Mouse (Mus musculus) right cerebral cortex, postnatal 4 days (tissue): ENCODE measurements at regions not wholly inside any gene's neighbourhood (a gene's known extent, or its start where the extent isn't known, plus 50 kb on each side); places are given as distances from the start of the nearest gene placed in this dataset.

Experiments
- DNase-seq: peaks from one replicate; pipeline ENCODE4 v3.0.0-alpha.2; 2022

GRCm38 (mm10) chr12:68676096-68676775, 482.8 kb downstream of the Rps29 start:
- DNase-seq: no peak

DNA sequence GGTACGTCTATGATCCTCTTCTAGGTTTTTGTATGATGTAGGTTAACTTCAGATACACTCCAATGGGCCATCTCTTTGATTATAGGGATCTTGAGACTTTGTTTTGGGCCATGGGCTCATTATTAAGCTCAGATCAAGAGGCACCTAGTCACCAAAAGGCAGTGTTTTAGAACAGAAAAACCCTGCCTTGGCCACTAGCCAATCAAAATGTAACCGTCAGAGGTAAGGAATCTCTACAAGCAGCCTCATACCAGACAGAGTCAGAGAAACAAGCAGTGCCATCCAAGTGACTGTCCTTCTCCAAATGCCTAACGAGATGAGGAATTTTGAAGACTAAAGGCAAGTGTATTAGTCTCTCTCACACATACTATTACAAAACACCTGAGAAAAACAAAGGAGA, 487.0 kb downstream of the Rps29 start:
- DNase-seq: no peak

- DNase-seq: no peak
These were observed 512.9 kb downstream of the Rps29 start for GRCm38 (mm10) chr12:68645901-68646585.

DNA sequence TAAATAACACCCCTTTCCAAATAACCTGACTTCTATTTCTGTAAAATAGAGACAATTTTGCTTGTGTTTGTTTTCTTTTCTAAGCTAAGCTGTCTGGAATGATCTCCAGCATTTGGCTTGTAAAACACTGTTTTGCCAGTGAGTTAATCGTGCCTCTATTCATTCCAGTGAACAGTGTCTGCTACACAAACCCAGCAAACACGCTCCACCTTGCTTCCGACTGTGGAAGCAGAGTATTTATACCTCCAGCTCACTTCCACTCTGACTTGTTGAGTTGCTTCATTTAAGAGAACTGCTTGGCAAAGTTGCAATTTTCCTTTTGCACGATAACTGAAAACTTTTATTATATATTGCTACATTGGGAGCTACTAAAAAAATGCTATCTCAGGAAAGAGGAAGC, 515.3 kb downstream of the Rps29 start:
- no peak for DNase-seq

DNA sequence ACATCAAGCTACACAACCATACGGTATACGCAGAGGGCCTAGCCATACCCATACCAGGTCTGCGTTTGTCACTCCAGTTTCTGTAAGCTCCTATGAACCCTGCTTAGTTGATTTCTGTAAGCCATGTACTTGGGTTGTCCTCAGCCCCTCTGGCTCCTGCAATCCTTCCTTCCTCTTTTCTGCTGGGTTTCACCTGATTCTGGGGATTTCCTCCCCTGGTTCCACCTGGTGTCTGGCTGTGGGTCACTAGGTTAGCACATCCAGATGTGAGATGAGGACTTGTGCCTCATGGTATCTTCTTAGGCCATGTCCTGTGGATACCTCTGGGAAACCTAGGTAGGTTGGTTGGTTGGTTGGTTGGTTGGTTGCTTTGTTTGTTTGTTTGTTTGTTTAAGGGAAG, 526.5 kb downstream of the Rps29 start:
- DNase-seq: no peak

DNA sequence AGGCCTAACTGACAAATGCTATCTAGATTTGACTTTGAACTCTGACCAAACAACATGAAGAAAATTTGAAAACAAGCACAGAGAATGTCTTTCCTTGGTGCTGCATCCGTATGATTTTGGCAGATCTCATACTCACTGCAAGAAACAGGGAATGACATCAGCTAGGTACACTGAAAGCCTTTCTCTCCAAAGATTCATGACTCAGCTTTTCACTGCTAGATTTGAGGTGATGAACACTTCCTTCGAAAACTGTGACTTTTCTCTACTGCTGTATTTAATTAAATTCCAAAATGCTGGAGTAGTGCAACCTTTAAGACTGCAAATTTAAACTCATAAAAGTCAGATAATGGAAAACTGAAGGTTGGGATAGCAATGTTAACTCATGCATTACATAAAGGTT, 540.6 kb downstream of the Rps29 start:
- DNase-seq: no peak

GRCm38 (mm10) chr12:68605417-68606000, 553.5 kb downstream of the Rps29 start:
- DNase-seq: no peak

- no peak for DNase-seq
These were observed 554.3 kb downstream of the Rps29 start for GRCm38 (mm10) chr12:68604524-68605299.

DNA sequence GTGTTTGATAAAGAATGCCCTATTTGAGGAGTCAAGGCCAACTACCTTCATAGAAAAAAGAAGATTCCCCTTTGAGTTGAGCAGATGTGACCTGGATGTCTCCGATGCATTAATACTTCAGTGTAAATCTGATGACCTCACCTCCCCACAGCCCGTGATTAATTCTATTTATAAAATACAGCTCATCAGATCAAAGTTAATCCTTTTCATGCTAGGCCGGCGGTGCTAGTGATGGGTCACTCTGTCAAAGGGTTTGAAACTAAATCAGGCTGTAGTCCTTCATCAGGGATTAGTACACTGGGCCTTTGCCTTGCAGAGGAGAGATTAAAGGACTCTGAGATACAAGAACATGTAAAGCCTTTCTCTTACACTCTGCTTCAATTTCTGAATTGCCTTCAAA, 556.3 kb downstream of the Rps29 start:
- DNase-seq: no peak

GRCm38 (mm10) chr12:68601366-68601765, 557.6 kb downstream of the Rps29 start:
- DNase-seq: no peak

GRCm38 (mm10) chr12:68599681-68600596, 559.0 kb downstream of the Rps29 start:
- no peak for DNase-seq

DNA sequence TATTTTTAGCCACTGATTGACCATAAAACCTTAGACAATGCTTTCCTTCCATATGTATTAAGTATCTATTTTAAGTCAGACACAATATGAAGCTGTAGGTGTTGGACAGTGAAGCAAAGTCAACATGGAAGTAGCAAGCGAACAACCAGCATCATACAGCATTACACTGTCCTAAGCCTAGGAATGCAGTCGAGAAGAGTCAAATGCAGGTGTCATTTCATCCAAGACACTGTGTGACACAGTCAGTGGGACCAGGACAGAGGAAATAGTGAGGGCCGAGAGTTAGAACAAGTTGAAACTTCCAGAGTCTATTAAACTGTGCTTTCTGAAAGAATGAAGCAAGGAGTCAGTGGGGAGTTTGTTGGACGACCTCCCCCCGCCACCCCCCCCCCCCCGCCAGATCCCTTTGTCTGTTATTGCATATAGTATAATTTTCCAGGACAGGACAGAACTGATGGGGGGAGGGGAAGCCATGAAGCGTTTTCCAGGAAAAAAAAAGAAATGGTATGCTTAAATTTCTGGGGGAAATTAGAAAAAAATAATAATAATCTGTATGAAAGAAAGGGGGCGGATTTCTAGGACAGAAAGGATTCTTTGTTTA, 559.9 kb downstream of the Rps29 start:
- DNase-seq: no peak

DNA sequence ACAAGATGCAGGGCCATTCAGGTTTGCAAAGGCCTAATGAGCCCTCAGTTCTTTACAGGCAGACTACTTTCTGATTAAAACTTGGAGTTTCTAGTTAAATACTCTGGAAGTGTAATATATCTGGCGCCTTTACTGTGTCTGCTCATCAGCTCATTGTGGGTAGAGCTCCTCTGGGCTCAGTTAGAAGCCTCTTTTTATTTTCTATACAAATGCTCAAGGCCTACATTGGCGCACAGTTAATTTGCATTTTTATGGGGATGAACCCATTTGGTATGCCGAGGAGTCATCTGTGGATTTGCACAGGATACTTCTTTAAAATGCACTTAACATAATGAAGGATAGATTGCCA, 573.5 kb downstream of the Rps29 start:
- DNase-seq: no peak

- no peak for DNase-seq
These were observed 574.0 kb downstream of the Rps29 start for GRCm38 (mm10) chr12:68584786-68585523.

DNA sequence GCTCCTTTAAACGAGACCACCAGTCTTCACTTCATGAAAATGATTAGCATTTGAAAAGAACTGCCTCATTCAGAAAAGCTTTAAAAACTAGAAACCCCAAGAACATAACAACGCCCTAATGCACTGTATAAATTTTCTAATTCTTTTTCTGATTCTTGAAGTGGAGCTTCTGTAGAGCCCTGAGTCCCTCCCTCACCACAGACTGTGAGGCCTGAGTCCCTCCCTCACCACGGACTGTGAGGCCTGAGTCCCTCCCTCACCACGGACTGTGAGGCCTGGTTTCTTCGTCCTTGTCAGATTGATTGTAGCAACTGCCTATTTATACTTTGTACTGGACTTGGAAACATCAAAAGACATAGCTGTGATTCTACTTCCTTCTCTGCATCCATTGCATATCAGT, 579.1 kb downstream of the Rps29 start:
- DNase-seq: no peak

DNA sequence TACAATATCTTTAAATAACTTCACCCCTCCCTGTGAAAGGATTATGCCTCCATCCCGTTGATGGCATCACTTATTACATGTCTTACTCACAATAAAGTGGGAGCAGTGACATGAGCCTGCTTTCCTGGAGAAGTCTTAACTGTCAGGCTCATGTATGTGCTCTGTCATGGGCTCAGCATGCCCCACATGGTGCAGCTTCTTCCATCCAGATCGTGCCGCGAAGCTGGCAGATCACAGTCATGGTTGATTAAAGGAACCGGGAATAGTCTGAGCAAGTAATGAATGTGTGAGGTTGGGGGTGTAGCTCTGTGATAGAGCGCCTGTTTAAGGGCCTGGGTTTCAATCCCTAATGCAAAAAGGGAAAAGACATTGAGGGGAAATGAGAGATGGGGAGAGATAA, 581.5 kb downstream of the Rps29 start:
- no peak for DNase-seq

DNA sequence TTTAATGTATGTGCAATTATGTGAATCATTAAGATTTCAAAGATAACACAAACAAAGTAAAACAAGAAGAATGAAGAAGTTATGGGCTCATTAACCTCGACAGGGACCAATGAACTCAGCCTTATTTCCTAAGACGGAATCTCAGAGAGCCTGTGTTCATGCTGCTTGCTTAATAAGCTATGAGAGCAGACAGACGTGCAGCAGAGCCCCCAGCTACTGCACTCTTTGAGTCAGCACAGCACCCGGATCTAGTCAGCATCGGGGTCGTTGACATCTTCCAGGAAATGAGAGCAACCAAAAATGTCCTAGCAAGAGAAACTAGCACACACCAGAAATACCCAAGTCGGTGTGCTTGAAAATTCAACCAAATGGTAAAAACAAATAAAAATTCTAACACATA, 582.1 kb downstream of the Rps29 start:
- DNase-seq: no peak

- no peak for DNase-seq
These were observed 603.9 kb downstream of the Rps29 start for GRCm38 (mm10) chr12:68554943-68555627.

DNA sequence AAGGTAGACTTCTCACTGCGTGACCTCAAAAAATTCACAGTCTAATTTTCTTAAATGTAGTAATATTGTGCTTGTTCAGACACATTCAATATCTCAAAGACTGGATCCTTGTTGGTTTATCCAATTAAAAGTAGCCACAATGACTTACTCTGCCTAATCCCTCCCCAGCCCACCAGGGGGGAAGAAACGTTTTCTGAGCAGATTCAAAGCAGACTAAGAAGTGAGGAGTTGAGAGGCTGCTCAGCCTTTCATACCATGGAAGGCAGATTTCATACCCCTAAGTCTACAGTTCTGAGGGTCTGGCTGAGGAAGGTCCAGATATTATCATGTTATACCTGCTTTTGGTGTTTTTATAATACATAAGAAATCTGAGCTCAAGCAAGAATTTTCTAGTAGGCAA, 604.7 kb downstream of the Rps29 start:
- DNase-seq: no peak

- DNase-seq: no peak
These were observed 617.2 kb downstream of the Rps29 start for GRCm38 (mm10) chr12:68541811-68542210.

DNA sequence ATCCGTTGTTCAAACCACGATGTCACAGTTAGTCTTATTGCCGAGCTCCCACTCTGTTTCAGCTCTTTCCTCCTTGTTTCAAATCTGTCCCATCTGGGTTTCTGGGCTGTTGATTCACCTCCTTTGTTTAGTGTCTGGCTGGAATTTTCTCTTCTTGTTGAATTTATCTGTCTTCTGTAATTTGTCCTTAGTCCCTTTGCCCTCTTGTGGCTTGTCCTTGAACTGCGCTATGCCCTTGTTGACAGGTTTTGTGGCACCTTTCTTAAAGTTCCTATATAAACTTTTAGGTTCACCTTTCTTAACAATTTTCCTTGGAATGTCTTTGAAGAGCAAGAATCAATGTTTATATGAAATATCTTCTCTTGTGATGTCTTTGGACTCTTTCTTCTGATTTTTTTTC, 658.2 kb downstream of the Rps29 start:
- DNase-seq: no peak
